Mouse (Mus musculus) ES-E14 (cell line): ENCODE results near the gene Olfr33. TPM values are rescaled to one million over a fixed set of nuclear protein-coding genes. Genes with fewer than 3 reads are reported as not detected.

Experiments
- DNase-seq: peaks from one replicate; pipeline ENCODE4 v3.0.0-alpha.2; 2013; ENCODE audit warnings: low read depth, low spot score
- H3K27ac ChIP-seq: 2 replicates; pipeline ENCODE4 v1.5.1; 2012; ENCODE audit warnings: low read depth, mild to moderate bottlenecking, low read length, moderate library complexity, mixed read lengths; ENCODE audit not compliant: poor library complexity, insufficient read depth, severe bottlenecking
- H3K36me3 ChIP-seq: 2 replicates; pipeline ENCODE4 v1.6.1; 2012; ENCODE audit warnings: mild to moderate bottlenecking, low read length, moderate library complexity, mixed read lengths; ENCODE audit not compliant: control insufficient read depth, poor library complexity, insufficient read depth, severe bottlenecking
- H3K4me1 ChIP-seq, 2 experiments: fragments of 150-350 bp in 1 of 2; sonication (generic) in 1 of 2; 2 replicates each; pipeline ENCODE4 v1.6.1; 2012; ENCODE audit warnings: low read length in 2 of 2, mild to moderate bottlenecking in 1 of 2, mixed read lengths in 1 of 2; ENCODE audit not compliant: control insufficient read depth in 2 of 2, insufficient read depth in 2 of 2, poor library complexity in 1 of 2
- H3K4me3 ChIP-seq, 2 experiments: fragments of 150-350 bp in 1 of 2; sonication (generic) in 1 of 2; 2 replicates each; pipeline ENCODE4 v1.5.1; 2012; ENCODE audit warnings: low read length in 2 of 2, low read depth in 1 of 2, mild to moderate bottlenecking in 1 of 2, mixed read lengths in 1 of 2; ENCODE audit not compliant: insufficient read depth in 1 of 2, poor library complexity in 1 of 2, severe bottlenecking in 1 of 2
- H3K9ac ChIP-seq: 2 replicates; pipeline ENCODE4 v1.6.1; 2012; ENCODE audit warnings: low read depth, mild to moderate bottlenecking, low read length, mixed read lengths; ENCODE audit not compliant: poor library complexity, insufficient read depth, severe bottlenecking
- H3K9me3 ChIP-seq: fragments of 150-350 bp; sonication (generic); 2 replicates; pipeline ENCODE4 v1.6.1; 2012; ENCODE audit warnings: low read depth, mild to moderate bottlenecking, low read length; ENCODE audit not compliant: control insufficient read depth, insufficient read depth
- CHD2 ChIP-seq: IDR thresholded peaks from 2 replicates; pipeline ENCODE4 v1.6.1; 2014; ENCODE audit warnings: mild to moderate bottlenecking, low read depth, low read length, inconsistent platforms
- HCFC1 ChIP-seq: IDR thresholded peaks from 2 replicates; pipeline ENCODE4 v1.6.1; 2012; ENCODE audit warnings: low read length, inconsistent platforms, borderline replicate concordance; ENCODE audit not compliant: insufficient read depth
- MAFK ChIP-seq: IDR thresholded peaks from 2 replicates; pipeline ENCODE4 v1.6.1; 2014; ENCODE audit warnings: mild to moderate bottlenecking, low read depth, low read length, inconsistent platforms; ENCODE audit not compliant: insufficient read depth
- ZC3H11A ChIP-seq: IDR thresholded peaks from 2 replicates; pipeline ENCODE4 v1.6.1; 2012; ENCODE audit warnings: low read depth, mild to moderate bottlenecking, inconsistent platforms, low read length, borderline replicate concordance
- ZNF384 ChIP-seq: IDR thresholded peaks from 2 replicates; pipeline ENCODE4 v1.6.1; 2012; ENCODE audit warnings: low read depth, low read length, inconsistent platforms
- in situ Hi-C, 2 experiments: fragments of 600-800 bp; cut with MboI; formaldehyde crosslinking; loops; one replicate each; pipeline ENCODE4 v1.15.1; 2025; ENCODE audit warnings: low sequenced_read_pairs in 2 of 2, inconsistent platforms in 1 of 2; ENCODE audit not compliant: unreplicated experiment in 2 of 2
- total RNA-seq: library from RNA; depleted of rRNA; stranded (reverse); fragments of 300-350 nt; gene quantifications from 2 replicates; pipeline ENCODE4 v1.2.3, GENCODE M21; 2012

Gene Olfr33
- total RNA-seq, 1 experiment, result not detected

DNA sequence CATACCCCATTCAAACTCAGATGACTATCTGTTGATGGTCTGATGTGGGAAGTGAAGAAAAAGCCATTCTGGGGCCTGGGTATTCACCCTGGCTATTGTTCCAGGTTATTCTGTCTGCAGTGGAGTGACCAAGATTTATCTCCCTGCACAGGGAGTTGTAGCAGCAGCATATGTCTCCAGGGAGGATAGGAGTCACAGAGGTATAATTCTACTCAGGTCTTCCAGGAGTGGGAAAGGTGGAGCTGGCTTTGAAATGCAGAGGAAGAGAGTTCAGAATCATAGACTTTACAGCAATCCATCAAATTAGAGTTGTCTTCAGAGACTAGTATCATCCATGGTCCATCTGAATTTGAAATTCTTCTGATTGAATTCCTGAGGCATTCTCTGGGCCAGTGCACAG is 8.5 kb upstream of the Olfr33 start, which contains the start of gene Olfr559:
Gene Olfr559 (minus strand): TSS at position 101 of the 400 bp plus-strand sequence.
- no peaks in the 10 kb centered on the region for H3K9me3 ChIP-seq
- no peaks in the 10 kb centered on the region for H3K36me3 ChIP-seq
- H3K27ac ChIP-seq, result no peak within 1 kb of the TSS
- TF ChIP-seq HCFC1 (no peak), ZNF384 (no peak), CHD2 (no peak), ZC3H11A (no peak), MAFK (no peak)
- no peak within 1 kb of the TSS for H3K4me3 ChIP-seq
- H3K9ac ChIP-seq, result no peak within 1 kb of the TSS
- no peak for DNase-seq
- no peaks in the 10 kb centered on the region for H3K4me1 ChIP-seq
- in situ Hi-C loops, result no loop called here

- no peak for TF ChIP-seq ZNF384
- no peak for TF ChIP-seq HCFC1
- no peak for TF ChIP-seq MAFK
- no peak for TF ChIP-seq CHD2
- TF ChIP-seq ZC3H11A, result no peak
- DNase-seq, result no peak
- no peak within 1 kb of the TSS for H3K4me3 ChIP-seq
- no peak within 1 kb of the TSS for H3K9ac ChIP-seq
- in situ Hi-C loops, result no loop called here
- no peaks in the 10 kb centered on the region for H3K9me3 ChIP-seq
- no peak within 1 kb of the TSS for H3K27ac ChIP-seq
- H3K4me1 ChIP-seq, result no peaks in the 10 kb centered on the region
- H3K36me3 ChIP-seq, result no peaks in the 10 kb centered on the region
Measured at GRCm38 (mm10) chr7:102701915-102702314, 17.0 kb downstream of the Olfr33 start, which contains the start of gene Olfr558. Gene Olfr558 (plus strand): TSS chr7:102702215.

GRCm38 (mm10) chr7:102698461-102698860 is 20.4 kb downstream of the Olfr33 start:
- in situ Hi-C loops, result no loop called here
- Histone ChIP-seq H3K4me3 (no peak overlapping the region), H3K36me3 (no peaks in the 10 kb centered on the region), H3K9me3 (no peaks in the 10 kb centered on the region), H3K4me1 (no peaks in the 10 kb centered on the region), H3K27ac (no peak overlapping the region), H3K9ac (no peak overlapping the region)
- TF ChIP-seq ZC3H11A (no peak), ZNF384 (no peak), MAFK (no peak), HCFC1 (no peak), CHD2 (no peak)
- DNase-seq, result no peak

DNA sequence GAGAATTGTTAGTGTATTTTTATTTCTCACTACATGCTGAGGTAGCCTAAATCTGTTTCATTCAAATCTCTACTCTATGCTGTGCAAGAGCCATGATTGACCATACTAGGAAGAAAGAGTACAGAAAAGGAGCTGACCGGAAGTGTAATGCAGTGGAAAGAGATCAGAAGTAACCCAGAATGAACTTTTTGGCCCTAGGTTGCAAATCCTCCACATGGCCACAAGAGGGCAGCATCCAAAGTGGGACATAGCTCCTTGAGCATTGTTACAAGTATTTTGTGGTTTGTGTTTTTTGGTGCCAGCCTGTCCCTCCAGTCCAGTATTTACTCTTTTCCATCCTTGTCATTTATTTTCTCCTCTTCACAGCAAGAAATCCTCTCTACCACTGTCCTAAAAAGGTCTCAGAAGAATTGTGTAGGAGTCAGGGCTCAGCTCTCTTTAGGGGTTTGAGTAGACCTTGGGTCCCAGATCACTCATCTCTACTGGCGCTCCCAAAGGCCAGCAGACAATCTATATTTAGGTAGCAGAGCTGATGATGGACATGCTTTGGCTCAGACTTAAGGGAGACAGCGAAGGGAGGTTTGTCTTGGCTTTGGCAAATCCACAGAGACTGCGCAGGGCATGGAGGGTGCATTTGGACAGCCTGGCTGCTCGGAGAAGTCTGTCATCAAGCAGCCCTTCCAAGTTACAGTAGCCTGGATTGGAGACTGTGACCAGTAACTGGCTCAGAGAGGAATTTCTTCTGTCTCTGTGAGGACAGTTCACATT is 23.3 kb downstream of the Olfr33 start, which contains the start of gene Olfr557:
Gene Olfr557 (plus strand): TSS at position 553 of the 768 bp plus-strand sequence.
- peak; percentile 54 for DNase-seq
- H3K27ac ChIP-seq, result no peak within 1 kb of the TSS
- H3K4me1 ChIP-seq, result no peaks in the 10 kb centered on the region
- in situ Hi-C loops, result no loop called here
- H3K9ac ChIP-seq, result no peak within 1 kb of the TSS
- TF ChIP-seq MAFK (no peak), CHD2 (no peak), ZNF384 (no peak), HCFC1 (no peak), ZC3H11A (no peak; the same call in 1 of the 2 replicates)
- H3K4me3 ChIP-seq, result no peak within 1 kb of the TSS
- no peaks in the 10 kb centered on the region for H3K36me3 ChIP-seq
- H3K9me3 ChIP-seq, result no peaks in the 10 kb centered on the region
